Mouse (Mus musculus) adrenal gland, postnatal 36 days (tissue): ENCODE data around the gene Zfp989. TPM values are rescaled to one million over a fixed set of nuclear protein-coding genes. Genes with fewer than 3 reads are reported as not detected.
A peak's percentile ranks its signal among the peaks of the same experiment; 100 is the strongest.
"Not testable (repeated sequence)": the region's sequence is repeated elsewhere in the genome, so short reads cannot be mapped to it uniquely, and the experiment has no call there.

Experiments
- DNase-seq, 2 experiments: peaks; one replicate each; pipeline ENCODE4 v3.0.0; 2021; ENCODE audit warnings: mixed read lengths in 1 of 2
- long read RNA-seq, 2 experiments: library from polyadenylated mRNA; stranded (forward); transcript quantifications; one replicate each; pipeline ENCODE4 v2.0.0; 2021; ENCODE audit warnings: borderline sequencing depth in 2 of 2
- total RNA-seq, 2 experiments: library from RNA; stranded (reverse); gene quantifications; 2 replicates each; pipeline ENCODE4 v1.2.3; 2021

Zfp989 gene
- not detected for total RNA-seq
- long read RNA-seq, experiment 1, result 0 reads
- long read RNA-seq, experiment 2, result 0 reads

DNA sequence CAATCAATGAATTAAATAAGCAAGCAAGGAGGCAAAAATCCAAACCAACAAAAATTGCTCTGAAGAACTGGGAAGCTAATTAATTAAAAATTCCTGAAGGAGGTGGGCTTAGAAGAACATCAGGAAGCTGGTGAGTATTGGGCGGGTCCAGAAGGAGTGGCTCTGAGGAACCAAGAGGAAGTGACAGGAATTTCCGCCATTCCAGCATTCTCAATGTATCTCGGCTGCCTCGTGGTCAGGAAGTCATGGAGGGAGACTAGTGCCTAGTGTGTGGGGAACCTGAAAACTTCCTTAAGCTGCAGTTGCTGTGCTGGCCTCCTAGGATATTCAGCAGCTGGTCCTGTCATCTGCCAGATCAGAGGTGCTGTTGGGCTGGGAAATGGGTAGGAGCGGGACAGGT, at the start of gene Zfp989:
Gene Zfp989 (plus strand): TSS at position 220 of the 400 bp plus-strand sequence.
- not testable (repeated sequence) for DNase-seq

- DNase-seq, result peak in 1 of 2 experiments; percentile 7
Observed at GRCm38 (mm10) chr4:146932311-146933082, 39.3 kb upstream of the Zfp989 start.

DNA sequence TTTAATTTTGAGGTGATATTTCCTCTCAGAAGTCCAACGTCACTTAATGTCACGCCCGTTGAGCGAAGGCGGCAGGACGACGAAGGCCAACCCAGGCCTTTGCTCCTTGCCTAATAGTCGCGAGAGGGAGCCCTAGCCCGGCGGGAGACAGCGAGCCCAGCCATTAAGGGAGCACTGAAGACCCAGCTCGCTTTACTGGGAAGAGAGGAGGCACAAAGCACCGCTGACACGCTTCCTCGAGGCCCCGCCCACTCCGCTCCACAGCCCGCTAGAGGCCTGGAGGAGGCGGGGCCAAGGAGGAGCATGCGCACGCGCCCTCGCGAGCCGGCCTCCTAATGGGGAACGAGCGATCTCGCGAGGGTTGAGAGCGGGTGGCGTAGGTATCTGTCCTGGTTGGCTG, 30.1 kb upstream of the Zfp989 start:
- not testable (repeated sequence) for DNase-seq

GRCm38 (mm10) chr4:146976581-146976980, 4.8 kb downstream of the Zfp989 start:
- DNase-seq, result not testable (repeated sequence)

DNA sequence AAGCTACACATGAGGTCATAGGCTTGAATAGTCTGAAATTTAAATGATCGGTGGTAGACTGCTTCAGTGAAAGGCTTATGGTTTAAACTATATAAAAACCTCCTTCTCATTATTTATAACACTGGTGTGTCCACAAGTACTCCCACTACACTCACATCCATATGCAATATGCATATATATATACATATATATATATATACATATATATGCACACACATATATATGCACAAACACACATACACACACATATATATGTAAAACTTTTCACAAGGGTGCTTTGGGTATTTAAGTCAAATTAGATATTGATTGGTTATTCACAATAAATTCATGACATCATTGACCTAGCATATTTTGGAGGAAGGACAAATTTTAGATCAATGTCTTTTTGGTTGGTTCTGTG, 46.6 kb downstream of the Zfp989 start:
- DNase-seq, result not testable (repeated sequence)

- not testable (repeated sequence) for DNase-seq
Observed at GRCm38 (mm10) chr4:147021550-147021949, 49.8 kb downstream of the Zfp989 start, which contains the start of gene Rex2. TSS of gene Rex2 (plus strand) at chr4:147021850.

- DNase-seq, result not testable (repeated sequence)
Observed at GRCm38 (mm10) chr4:147026374-147026773, 54.6 kb downstream of the Zfp989 start.

- DNase-seq, result not testable (repeated sequence)
Observed at GRCm38 (mm10) chr4:147031308-147032036, 59.7 kb downstream of the Zfp989 start.

Other genes with a start within 250 kb of the Zfp989 start
- gene Gm21411, start 62.4 kb upstream of the Zfp989 start, total RNA-seq, result not detected
- under 1 TPM; 0.43 to 0.79 TPM for gene Rex2, start 49.9 kb downstream of the Zfp989 start, total RNA-seq
- 10 to 100 TPM in 1 of 2 experiments, 1 to 10 TPM in 1; 6.4 to 10.3 TPM for gene Zfp991, start 160.1 kb downstream of the Zfp989 start, total RNA-seq